Mouse (Mus musculus): Measurements from ENCODE around the gene Hist1h2ac. TPM values are rescaled to one million over a fixed set of nuclear protein-coding genes. Genes with fewer than 3 reads are reported as not detected.
"Not testable (repeated sequence)": the region's sequence is repeated elsewhere in the genome, so short reads cannot be mapped to it uniquely, and the experiment has no call there.

Gene Hist1h2ac
- polyA plus RNA-seq, 1 experiment from 2014 or later: 0.23 TPM

DNA sequence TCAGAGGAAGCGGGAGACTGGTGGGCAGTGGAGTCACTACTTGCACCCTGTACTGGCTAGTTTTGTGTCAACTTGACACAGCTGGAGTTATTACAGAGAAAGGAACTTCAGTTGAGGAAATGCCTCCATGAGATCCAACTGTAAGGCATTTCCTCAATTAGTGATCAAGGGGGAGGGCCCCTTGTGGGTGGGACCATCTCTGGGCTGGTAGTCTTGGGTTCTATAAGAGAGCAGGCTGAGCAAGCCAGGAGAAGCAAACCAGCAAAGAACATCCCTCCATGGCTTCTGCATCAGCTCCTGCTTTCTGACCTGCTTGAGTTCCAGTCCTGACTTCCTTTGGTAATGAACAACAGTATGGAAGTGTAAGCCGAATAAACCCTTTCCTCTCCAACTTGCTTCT, 19.1 kb upstream of the Hist1h2ac start:
- 92% methylated on average over 2 of the region's 2 CpGs for WGBS
- H3K9ac ChIP-seq (ENCODE audit: low read depth, low read length); H3K27me3 ChIP-seq (ENCODE audit: control insufficient read depth, insufficient read depth, low read depth, low read length); H3K4me3 ChIP-seq (ENCODE audit: low read depth, low read length); H3K9me3 ChIP-seq (replicated peaks; ENCODE audit: control insufficient read depth, low read length, poor library complexity, severe bottlenecking); H3K27ac ChIP-seq (ENCODE audit: low read length); ATAC-seq; H3K4me1 ChIP-seq (ENCODE audit: control insufficient read depth, insufficient read depth, low read length); H3K4me2 ChIP-seq (ENCODE audit: low read length); H3K36me3 ChIP-seq (ENCODE audit: control insufficient read depth, insufficient read depth, low read length): not testable (repeated sequence)

DNA sequence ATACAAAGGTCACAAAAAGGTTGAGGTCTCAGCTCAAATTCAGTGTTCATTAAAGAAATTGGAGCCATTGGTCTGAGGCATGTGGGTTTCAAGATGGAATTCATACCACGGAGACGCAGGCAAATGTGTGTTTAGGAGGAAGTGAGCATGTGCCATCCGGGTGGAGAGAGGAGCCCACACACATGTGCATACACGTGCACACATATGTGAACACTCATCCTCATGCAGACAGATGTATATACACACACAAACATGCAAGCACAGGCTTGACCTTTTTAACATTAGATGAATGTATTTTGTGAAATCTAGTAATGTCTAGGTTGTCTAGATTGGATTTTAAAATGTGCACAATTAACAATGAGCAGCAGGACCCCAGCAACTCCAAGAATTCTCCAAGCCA, 18.5 kb upstream of the Hist1h2ac start:
- 84% methylated on average over 4 of the region's 4 CpGs for WGBS
- no peak for ATAC-seq
- Histone ChIP-seq H3K4me3 (ENCODE audit: low read depth, low read length) (no peak overlapping the region), H3K27ac (ENCODE audit: low read length) (no peak overlapping the region), H3K36me3 (ENCODE audit: control insufficient read depth, insufficient read depth, low read length) (no peaks in the 10 kb centered on the region), H3K4me2 (ENCODE audit: low read length) (no peak overlapping the region), H3K9ac (ENCODE audit: low read depth, low read length) (no peak overlapping the region), H3K4me1 (ENCODE audit: control insufficient read depth, insufficient read depth, low read length) (peaks cover 11% of the 10 kb centered on the region), H3K9me3 (replicated peaks; ENCODE audit: control insufficient read depth, low read length, poor library complexity, severe bottlenecking) (no peaks in the 10 kb centered on the region), H3K27me3 (ENCODE audit: control insufficient read depth, insufficient read depth, low read depth, low read length) (no peaks in the 10 kb centered on the region)

DNA sequence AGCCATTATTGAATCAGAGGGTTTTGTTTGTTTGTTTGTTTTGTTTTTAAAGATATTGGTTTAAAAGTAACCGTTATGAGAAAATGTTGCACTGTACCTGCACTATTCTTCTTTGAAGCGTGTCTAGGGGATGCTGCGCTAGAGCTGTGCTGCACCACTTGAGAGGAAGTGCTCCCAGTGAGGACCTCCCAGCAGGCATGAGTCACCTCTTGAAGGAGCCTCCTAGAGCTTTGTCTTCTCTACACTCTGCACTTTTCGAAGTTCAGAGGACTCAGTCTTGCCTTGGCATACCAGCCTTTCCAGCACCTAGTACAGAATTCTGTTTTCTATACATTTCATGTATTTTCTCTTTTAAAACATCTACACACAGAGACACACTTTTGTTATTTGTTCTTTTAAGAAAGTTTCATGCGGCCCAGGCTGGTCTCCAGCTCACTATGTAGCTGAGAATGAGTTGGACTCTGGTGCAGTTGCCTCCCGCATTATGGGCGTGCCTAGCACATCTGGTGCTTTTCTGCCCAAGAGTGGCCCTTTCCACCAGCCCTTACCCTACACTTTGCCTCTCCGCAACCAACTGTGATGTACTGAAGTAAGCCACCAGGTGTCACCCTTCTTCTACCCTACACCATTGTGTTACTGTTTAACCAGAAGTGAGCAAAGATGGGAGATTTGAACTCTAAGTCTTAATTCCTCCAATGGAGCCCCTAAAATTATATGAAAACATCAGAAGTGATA, 17.2 kb upstream of the Hist1h2ac start:
- Histone ChIP-seq H3K27ac (ENCODE audit: low read length) (no peak overlapping the region), H3K9me3 (replicated peaks; ENCODE audit: control insufficient read depth, low read length, poor library complexity, severe bottlenecking) (no peaks in the 10 kb centered on the region), H3K27me3 (ENCODE audit: control insufficient read depth, insufficient read depth, low read depth, low read length) (no peaks in the 10 kb centered on the region), H3K4me2 (ENCODE audit: low read length) (no peak overlapping the region), H3K36me3 (ENCODE audit: control insufficient read depth, insufficient read depth, low read length) (no peaks in the 10 kb centered on the region), H3K4me1 (ENCODE audit: control insufficient read depth, insufficient read depth, low read length) (peaks cover 11% of the 10 kb centered on the region), H3K9ac (ENCODE audit: low read depth, low read length) (no peak overlapping the region), H3K4me3 (ENCODE audit: low read depth, low read length) (no peak overlapping the region)
- 28% methylated on average over 8 of the region's 8 CpGs for WGBS
- ATAC-seq: 0 out of 2 replicates have a peak, but pooled peaks have one; percentile 15

DNA sequence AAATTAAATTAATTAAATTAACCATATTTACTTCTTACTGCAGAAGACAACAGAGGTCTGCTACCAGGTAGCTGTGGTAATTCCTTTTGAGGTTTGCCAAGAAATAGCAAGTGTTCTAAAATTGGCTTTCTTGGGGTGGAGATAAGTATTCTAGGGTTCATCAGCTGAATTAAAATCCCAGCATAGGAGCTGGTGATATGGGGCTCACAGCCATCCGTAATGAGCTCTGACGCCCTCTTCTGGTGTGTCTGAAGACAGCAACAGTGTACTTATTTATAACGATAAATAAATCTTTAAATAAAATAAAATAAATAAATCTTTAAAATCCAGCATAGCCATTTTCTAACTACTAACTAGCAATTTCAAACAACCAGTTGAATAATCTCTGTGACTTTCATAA, 16.0 kb upstream of the Hist1h2ac start:
- H3K9me3 ChIP-seq (replicated peaks; ENCODE audit: control insufficient read depth, low read length, poor library complexity, severe bottlenecking): no peaks in the 10 kb centered on the region
- H3K27me3 ChIP-seq (ENCODE audit: control insufficient read depth, insufficient read depth, low read depth, low read length): no peaks in the 10 kb centered on the region
- H3K4me1 ChIP-seq (ENCODE audit: control insufficient read depth, insufficient read depth, low read length): peaks cover 11% of the 10 kb centered on the region
- H3K27ac ChIP-seq (ENCODE audit: low read length): no peak overlapping the region
- ATAC-seq: no peak
- H3K4me3 ChIP-seq (ENCODE audit: low read depth, low read length): no peak overlapping the region
- no peak overlapping the region for H3K9ac ChIP-seq (ENCODE audit: low read depth, low read length)
- WGBS: 73% methylated on average over 3 of the region's 3 CpGs
- H3K36me3 ChIP-seq (ENCODE audit: control insufficient read depth, insufficient read depth, low read length): no peaks in the 10 kb centered on the region
- H3K4me2 ChIP-seq (ENCODE audit: low read length): no peak overlapping the region

- Histone ChIP-seq H3K4me1 (ENCODE audit: control insufficient read depth, insufficient read depth, low read length) (peaks cover 11% of the 10 kb centered on the region), H3K36me3 (ENCODE audit: control insufficient read depth, insufficient read depth, low read length) (no peaks in the 10 kb centered on the region), H3K9me3 (replicated peaks; ENCODE audit: control insufficient read depth, low read length, poor library complexity, severe bottlenecking) (no peaks in the 10 kb centered on the region), H3K4me2 (ENCODE audit: low read length) (peak overlapping the region; percentile 84), H3K9ac (ENCODE audit: low read depth, low read length) (0 out of 2 replicates have a peak overlapping the region, but pooled peaks have one; percentile 14), H3K27ac (ENCODE audit: low read length) (peak overlapping the region; percentile 67), H3K27me3 (ENCODE audit: control insufficient read depth, insufficient read depth, low read depth, low read length) (no peaks in the 10 kb centered on the region), H3K4me3 (ENCODE audit: low read depth, low read length) (no peak overlapping the region)
- ATAC-seq: no peak
- 60% methylated on average over 6 of the region's 6 CpGs for WGBS
Observed at GRCm38 (mm10) chr13:23698996-23699395, 15.2 kb upstream of the Hist1h2ac start.

GRCm38 (mm10) chr13:23698300-23698693, 14.5 kb upstream of the Hist1h2ac start, which contains the start of gene Hist1h4c:
Gene Hist1h4c, minus strand, starts transcription at chr13:23698454.
- Histone ChIP-seq H3K4me2 (ENCODE audit: low read length) (peak within 1 kb of the TSS; percentile 84), H3K36me3 (ENCODE audit: control insufficient read depth, insufficient read depth, low read length) (no peaks in the 10 kb centered on the region), H3K9ac (ENCODE audit: low read depth, low read length) (peak within 1 kb of the TSS; percentile 58), H3K4me3 (ENCODE audit: low read depth, low read length) (peak within 1 kb of the TSS; percentile 52), H3K27ac (ENCODE audit: low read length) (peak within 1 kb of the TSS; percentile 90), H3K9me3 (replicated peaks; ENCODE audit: control insufficient read depth, low read length, poor library complexity, severe bottlenecking) (no peaks in the 10 kb centered on the region), H3K27me3 (ENCODE audit: control insufficient read depth, insufficient read depth, low read depth, low read length) (no peaks in the 10 kb centered on the region), H3K4me1 (ENCODE audit: control insufficient read depth, insufficient read depth, low read length) (peaks cover 11% of the 10 kb centered on the region)
- under 1% methylated on average over 21 of the region's 22 CpGs for WGBS
- peak; percentile 97 for ATAC-seq

- under 1% methylated on average over 23 of the region's 32 CpGs for WGBS
- Histone ChIP-seq H3K36me3 (ENCODE audit: control insufficient read depth, insufficient read depth, low read length) (no peaks in the 10 kb centered on the region), H3K4me2 (ENCODE audit: low read length) (peak overlapping the region; percentile 84), H3K9me3 (replicated peaks; ENCODE audit: control insufficient read depth, low read length, poor library complexity, severe bottlenecking) (no peaks in the 10 kb centered on the region), H3K27me3 (ENCODE audit: control insufficient read depth, insufficient read depth, low read depth, low read length) (no peaks in the 10 kb centered on the region), H3K4me1 (ENCODE audit: control insufficient read depth, insufficient read depth, low read length) (peaks cover 11% of the 10 kb centered on the region), H3K27ac (ENCODE audit: low read length) (peak overlapping the region; percentile 90), H3K9ac (ENCODE audit: low read depth, low read length) (peak overlapping the region; percentile 58), H3K4me3 (ENCODE audit: low read depth, low read length) (peak overlapping the region; percentile 52)
- peak; percentile 87 for ATAC-seq
Observed at GRCm38 (mm10) chr13:23697491-23698299, 13.9 kb upstream of the Hist1h2ac start.

- Histone ChIP-seq H3K4me1 (ENCODE audit: control insufficient read depth, insufficient read depth, low read length) (peaks cover 11% of the 10 kb centered on the region), H3K4me3 (ENCODE audit: low read depth, low read length) (no peak overlapping the region), H3K27me3 (ENCODE audit: control insufficient read depth, insufficient read depth, low read depth, low read length) (no peaks in the 10 kb centered on the region), H3K9ac (ENCODE audit: low read depth, low read length) (no peak overlapping the region), H3K27ac (ENCODE audit: low read length) (no peak overlapping the region), H3K36me3 (ENCODE audit: control insufficient read depth, insufficient read depth, low read length) (no peaks in the 10 kb centered on the region), H3K4me2 (ENCODE audit: low read length) (no peak overlapping the region), H3K9me3 (replicated peaks; ENCODE audit: control insufficient read depth, low read length, poor library complexity, severe bottlenecking) (no peaks in the 10 kb centered on the region)
- no peak for ATAC-seq
- WGBS: 65% methylated on average over 15 of the region's 15 CpGs
Observed at GRCm38 (mm10) chr13:23696061-23696474, 12.3 kb upstream of the Hist1h2ac start.

GRCm38 (mm10) chr13:23695514-23695913, 11.8 kb upstream of the Hist1h2ac start, which contains the start of gene Hist1h1t:
Gene Hist1h1t, plus strand, starts transcription at chr13:23695814.
- Histone ChIP-seq H3K36me3 (ENCODE audit: control insufficient read depth, insufficient read depth, low read length) (no peaks in the 10 kb centered on the region), H3K4me1 (ENCODE audit: control insufficient read depth, insufficient read depth, low read length) (peaks cover 11% of the 10 kb centered on the region), H3K27ac (ENCODE audit: low read length) (no peak within 1 kb of the TSS), H3K27me3 (ENCODE audit: control insufficient read depth, insufficient read depth, low read depth, low read length) (no peaks in the 10 kb centered on the region), H3K9me3 (replicated peaks; ENCODE audit: control insufficient read depth, low read length, poor library complexity, severe bottlenecking) (no peaks in the 10 kb centered on the region), H3K4me2 (ENCODE audit: low read length) (no peak within 1 kb of the TSS), H3K4me3 (ENCODE audit: low read depth, low read length) (no peak within 1 kb of the TSS), H3K9ac (ENCODE audit: low read depth, low read length) (no peak within 1 kb of the TSS)
- 48% methylated on average over 12 of the region's 13 CpGs for WGBS
- no peak for ATAC-seq
